Mouse (Mus musculus) spleen, adult 2 months (tissue): ENCODE data around the gene Sec22b.

Source experiments
- CTCF ChIP-seq: fragments of 200-500 bp; IDR thresholded peaks from 2 replicates; pipeline ENCODE4 v1.5.1; 2011; ENCODE audit warnings: mild to moderate bottlenecking, inconsistent platforms; ENCODE audit not compliant: insufficient read depth, insufficient read length, insufficient replicate concordance; ENCODE audit errors: extremely low read depth
- POLR2A ChIP-seq: fragments of 200-500 bp; IDR thresholded peaks from 2 replicates; pipeline ENCODE4 v1.6.1; 2011; ENCODE audit warnings: low read depth, low read length, inconsistent platforms

GRCm38 (mm10) chr3:97860820-97861451 lies 40.1 kb upstream of the Sec22b start:
- TF ChIP-seq CTCF (no peak), POLR2A (no peak)
